Mouse (Mus musculus) forebrain, postnatal 0 days (tissue): ENCODE results near the gene Gm3453. TPM values are rescaled to one million over a fixed set of nuclear protein-coding genes. Genes with fewer than 3 reads are reported as not detected.
"Not testable (repeated sequence)": the region's sequence is repeated elsewhere in the genome, so short reads cannot be mapped to it uniquely, and the experiment has no call there.

ENCODE experiments used
- ATAC-seq: fragments of 200-750 bp; cut with Nextera tagmentation; 2 replicates; pipeline ENCODE4 v1.8.0; 2017; ENCODE audit warnings: mild to moderate bottlenecking, moderate library complexity
- DNase-seq: peaks from one replicate; pipeline ENCODE4 v3.0.0-alpha.2; 2015
- H3K27ac ChIP-seq: fragments of 300-500 bp; sonication (generic); 2 replicates; pipeline ENCODE4 v1.5.1; 2014; ENCODE audit warnings: low read depth, mild to moderate bottlenecking, antibody characterized with exemption, low read length, moderate library complexity, mixed read lengths
- H3K27me3 ChIP-seq: fragments of 300-500 bp; sonication (generic); 2 replicates; pipeline ENCODE4 v1.6.1; 2014; ENCODE audit warnings: mild to moderate bottlenecking, low read length, mixed read lengths; ENCODE audit not compliant: insufficient read depth
- H3K36me3 ChIP-seq: fragments of 300-500 bp; sonication (generic); 2 replicates; pipeline ENCODE4 v1.6.1; 2014; ENCODE audit warnings: mild to moderate bottlenecking, moderate library complexity; ENCODE audit not compliant: insufficient read depth
- H3K4me1 ChIP-seq: fragments of 300-500 bp; sonication (generic); 2 replicates; pipeline ENCODE4 v1.6.1; 2014; ENCODE audit warnings: antibody characterized with exemption; ENCODE audit not compliant: insufficient read depth
- H3K4me2 ChIP-seq: fragments of 300-500 bp; sonication (generic); 2 replicates; pipeline ENCODE4 v1.6.1; 2014; ENCODE audit warnings: low read depth, mild to moderate bottlenecking, moderate library complexity
- H3K4me3 ChIP-seq: fragments of 300-500 bp; sonication (generic); 2 replicates; pipeline ENCODE4 v1.5.1; 2014; ENCODE audit warnings: low read depth, low read length, mixed read lengths
- H3K9ac ChIP-seq: fragments of 300-500 bp; sonication (generic); 2 replicates; pipeline ENCODE4 v1.6.1; 2014; ENCODE audit warnings: mild to moderate bottlenecking
- H3K9me3 ChIP-seq: fragments of 300-500 bp; sonication (generic); 2 replicates; pipeline ENCODE4 v1.6.1; 2016; ENCODE audit warnings: low read length
- CTCF ChIP-seq: sonication (generic); IDR thresholded peaks from 2 replicates; pipeline ENCODE4 v1.5.1; 2016; ENCODE audit warnings: antibody characterized with exemption, control low read depth, low read depth
- WGBS: fragments of 180-500 bp; shearing (Covaris S2); extraction: QIAGEN DNeasy Blood & Tissue Kit; methylation state at CpG from one replicate; pipeline ENCODE4 v1.1.7; 2014; 5-methylcytosine and 5-hydroxymethylcytosine counted together
- polyA plus RNA-seq: library from polyadenylated mRNA; unstranded; fragments of >200 nt; fragmentation: Nextera tagmentation; extraction: Ambion mirVana; gene quantifications from 2 replicates; pipeline ENCODE4 v1.2.1, GENCODE M21; 2015
- total RNA-seq: library from RNA; depleted of rRNA; stranded (reverse); fragments of >200 nt; gene quantifications from 2 replicates; pipeline ENCODE4 v1.2.3, GENCODE M21; 2014; rRNA removed

The Gm3453 gene
- total RNA-seq = not detected in 2 replicates
- polyA plus RNA-seq = not detected in 2 replicates

DNA sequence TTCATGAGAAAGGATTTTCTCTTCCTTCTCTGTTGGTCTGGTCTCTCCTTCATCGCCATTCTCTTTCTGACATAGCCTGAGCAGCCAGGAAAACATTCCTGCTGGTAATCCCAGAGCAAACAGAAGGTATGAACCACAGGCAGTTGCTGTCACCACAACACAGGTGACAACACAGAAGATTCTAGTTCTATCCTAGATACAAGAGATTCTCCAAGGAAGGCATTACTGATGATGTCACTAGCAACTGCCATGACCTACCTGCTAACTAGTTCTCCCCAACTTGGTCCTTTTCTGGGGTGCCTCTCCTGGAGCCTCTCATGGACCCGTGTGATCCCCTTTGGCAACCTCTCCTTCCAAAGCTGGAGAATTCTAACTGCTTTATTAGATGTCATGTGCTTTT lies at the start of gene Gm3453:
Gm3453 (minus strand) TSS at position 101 of the 400 bp plus-strand sequence.
- H3K36me3 ChIP-seq, DNase-seq, H3K9me3 ChIP-seq, H3K9ac ChIP-seq, H3K27me3 ChIP-seq, H3K27ac ChIP-seq, H3K4me1 ChIP-seq, H3K4me3 ChIP-seq, H3K4me2 ChIP-seq, ATAC-seq: not testable (repeated sequence)
- 69% methylated on average over 2 of the region's 2 CpGs for WGBS

DNA sequence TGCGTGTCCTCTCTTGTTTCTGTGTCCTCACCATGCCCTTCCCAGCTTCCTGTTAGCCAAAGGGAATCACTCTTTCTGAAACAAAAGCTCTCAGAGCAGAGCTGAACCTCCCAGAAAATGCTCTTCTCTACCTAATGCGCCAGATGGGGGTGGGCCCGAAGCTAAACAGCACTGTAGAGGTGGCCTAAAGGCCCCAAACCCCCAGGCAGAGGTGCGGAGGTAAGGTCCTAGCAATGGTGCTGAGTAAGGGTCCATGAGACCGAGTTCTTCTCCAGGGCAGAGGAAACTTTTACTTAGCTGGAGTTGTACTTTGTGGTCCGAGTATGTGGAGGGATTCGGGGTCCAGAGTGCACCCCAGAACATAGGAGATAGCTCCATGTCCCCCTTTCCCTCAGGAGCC lies 8.2 kb upstream of the Gm3453 start:
- not testable (repeated sequence) for H3K9me3 ChIP-seq, H3K9ac ChIP-seq, H3K36me3 ChIP-seq, H3K4me1 ChIP-seq, ATAC-seq, H3K4me3 ChIP-seq, H3K27me3 ChIP-seq, H3K27ac ChIP-seq, DNase-seq, H3K4me2 ChIP-seq
- WGBS = 80% methylated on average over 5 of the region's 7 CpGs

- H3K4me3 ChIP-seq, H3K27me3 ChIP-seq, H3K9me3 ChIP-seq, ATAC-seq, H3K4me1 ChIP-seq, H3K36me3 ChIP-seq, H3K4me2 ChIP-seq, H3K27ac ChIP-seq, DNase-seq, H3K9ac ChIP-seq: not testable (repeated sequence)
- 16% methylated on average over 4 of the region's 4 CpGs for WGBS
Observed at GRCm38 (mm10) chr14:5962441-5962840, 16.5 kb downstream of the Gm3453 start.

DNA sequence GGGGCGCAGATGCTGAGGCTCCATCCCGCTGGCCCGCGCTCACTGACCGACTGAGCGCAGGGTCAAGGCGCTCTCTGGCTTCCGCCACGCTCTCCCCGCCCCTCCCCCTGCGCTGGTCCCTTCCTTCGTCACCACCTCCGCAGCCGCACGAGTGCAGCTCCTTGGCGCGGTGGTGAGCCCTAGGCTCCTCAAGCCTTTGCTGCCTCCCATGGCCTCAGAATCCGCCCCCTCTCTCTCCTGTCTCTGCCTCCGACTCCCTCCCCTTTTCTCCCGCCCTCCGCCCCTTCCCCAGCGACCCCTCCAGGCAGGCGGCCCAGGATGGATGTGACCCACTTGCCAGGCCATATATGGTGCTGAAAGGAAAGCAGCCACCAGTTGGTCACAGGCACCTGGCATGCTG lies 17.3 kb downstream of the Gm3453 start, which contains the start of gene Gm3248:
Gm3248 (minus strand) TSS at position 111 of the 400 bp plus-strand sequence.
- H3K9me3 ChIP-seq, H3K27me3 ChIP-seq, H3K27ac ChIP-seq, H3K36me3 ChIP-seq, H3K4me1 ChIP-seq: not testable (repeated sequence)
- peak within 1 kb of the TSS; percentile 45 for H3K4me3 ChIP-seq
- 0 out of 2 replicates have a peak, but pooled peaks have one; percentile 51 for ATAC-seq
- DNase-seq = peak; percentile 45
- peak within 1 kb of the TSS; percentile 69 for H3K9ac ChIP-seq
- 2% methylated on average over 10 of the region's 23 CpGs for WGBS
- peak within 1 kb of the TSS; percentile 77 for H3K4me2 ChIP-seq

DNA sequence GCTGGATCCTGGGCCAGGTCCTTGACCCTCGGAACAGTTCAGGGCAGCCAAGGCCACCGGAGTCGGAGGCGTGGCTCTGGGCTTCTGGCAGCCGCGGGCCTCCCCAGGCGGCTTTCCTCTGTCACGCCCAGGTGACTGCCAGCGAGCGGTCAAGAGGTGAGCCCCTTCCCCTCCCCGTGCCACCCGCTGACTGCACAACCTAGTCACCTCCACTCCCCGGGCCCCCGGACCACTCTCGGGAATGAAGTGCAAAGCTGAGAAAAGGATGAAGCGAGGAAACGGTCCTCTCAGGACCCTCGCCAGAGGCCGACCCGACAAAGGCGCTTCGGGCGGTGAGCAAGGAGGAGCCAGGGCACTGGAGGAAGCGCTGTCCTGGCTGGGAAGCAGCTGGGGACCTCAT lies 17.8 kb downstream of the Gm3453 start:
- H3K27ac ChIP-seq, H3K27me3 ChIP-seq, H3K4me1 ChIP-seq, H3K9me3 ChIP-seq, H3K36me3 ChIP-seq: not testable (repeated sequence)
- ATAC-seq (0 out of 2 replicates have a peak, but pooled peaks have one; percentile 43), DNase-seq (peak; percentile 5)
- peak overlapping the region; percentile 77 for H3K4me2 ChIP-seq
- peak overlapping the region; percentile 69 for H3K9ac ChIP-seq
- H3K4me3 ChIP-seq = peak overlapping the region; percentile 45
- WGBS = 2% methylated on average over 20 of the region's 24 CpGs

- WGBS = 0% methylated on average over 3 of the region's 10 CpGs
- H3K9me3 ChIP-seq, H3K4me2 ChIP-seq, H3K9ac ChIP-seq, H3K27me3 ChIP-seq, H3K4me3 ChIP-seq, DNase-seq, ATAC-seq, H3K36me3 ChIP-seq, H3K27ac ChIP-seq, H3K4me1 ChIP-seq: not testable (repeated sequence)
- TF ChIP-seq CTCF = peak; percentile 25; the same call in 1 of the 2 replicates
Observed at GRCm38 (mm10) chr14:5960479-5960878, 18.5 kb downstream of the Gm3453 start.

GRCm38 (mm10) chr14:5923276-5923675 lies 55.7 kb downstream of the Gm3453 start:
- H3K27ac ChIP-seq, H3K4me3 ChIP-seq, H3K9me3 ChIP-seq, H3K9ac ChIP-seq, H3K36me3 ChIP-seq, H3K4me1 ChIP-seq, H3K4me2 ChIP-seq, DNase-seq, ATAC-seq, H3K27me3 ChIP-seq: not testable (repeated sequence)
- WGBS = 81% methylated on average over 7 of the region's 7 CpGs

Other genes starting within 250 kb of the Gm3453 start
- 0.62 and 1.3 TPM in 2 replicates for gene Gm3373, start 237.6 kb downstream of the Gm3453 start, total RNA-seq
- 0.53 and 0.81 TPM in 2 replicates for gene Gm3373, start 237.6 kb downstream of the Gm3453 start, polyA plus RNA-seq
- gene Gm3383, start 171.2 kb downstream of the Gm3453 start, total RNA-seq = 4.6 and 6.0 TPM in 2 replicates
- gene Gm3383, start 171.2 kb downstream of the Gm3453 start, polyA plus RNA-seq = 4.9 and 5.4 TPM in 2 replicates
- gene Gm3424, start 148.8 kb downstream of the Gm3453 start, total RNA-seq = not detected in 2 replicates
- gene Gm3424, start 148.8 kb downstream of the Gm3453 start, polyA plus RNA-seq = not detected in 2 replicates
- gene Gm8237, start 98.8 kb downstream of the Gm3453 start, total RNA-seq = 0.29 and 2.3 TPM in 2 replicates
- gene Gm8237, start 98.8 kb downstream of the Gm3453 start, polyA plus RNA-seq = 0.30 and 0.98 TPM in 2 replicates
- gene Gm3248, start 17.4 kb downstream of the Gm3453 start, total RNA-seq = 1.2 and 2.2 TPM in 2 replicates
- 2.6 TPM in 2 replicates for gene Gm3248, start 17.4 kb downstream of the Gm3453 start, polyA plus RNA-seq
- not detected in 2 replicates for gene Gm6337, start 79.1 kb upstream of the Gm3453 start, total RNA-seq
- gene Gm6337, start 79.1 kb upstream of the Gm3453 start, polyA plus RNA-seq = not detected in 2 replicates
- 3.8 TPM in 2 replicates for gene Gm8206, start 114.8 kb upstream of the Gm3453 start, total RNA-seq
- gene Gm8206, start 114.8 kb upstream of the Gm3453 start, polyA plus RNA-seq = 4.7 and 5.2 TPM in 2 replicates
- 4.8 and 5.6 TPM in 2 replicates for gene Gm3468, start 129.5 kb upstream of the Gm3453 start, total RNA-seq
- gene Gm3468, start 129.5 kb upstream of the Gm3453 start, polyA plus RNA-seq = 5.7 and 6.4 TPM in 2 replicates
- not detected in 2 replicates for gene Gm3476, start 146.7 kb upstream of the Gm3453 start, total RNA-seq
- not detected in 2 replicates for gene Gm3476, start 146.7 kb upstream of the Gm3453 start, polyA plus RNA-seq
- not detected in 2 replicates for gene Gm21560, start 240.2 kb upstream of the Gm3453 start, total RNA-seq
- gene Gm21560, start 240.2 kb upstream of the Gm3453 start, polyA plus RNA-seq = not detected in 2 replicates